Mouse (Mus musculus) heart, embryonic 16.5 days (tissue): ENCODE results near the gene Dhrs9. TPM values are rescaled to one million over a fixed set of nuclear protein-coding genes. Genes with fewer than 3 reads are reported as not detected.

ENCODE experiments used
- ATAC-seq: fragments of 200-750 bp; cut with Nextera tagmentation; replicated peaks from 2 replicates; pipeline ENCODE4 v1.8.0; 2017; ENCODE audit warnings: moderate number of reproducible peaks; ENCODE audit not compliant: insufficient read depth, low FRiP score; ENCODE audit errors: extremely low read depth
- H3K27ac ChIP-seq: fragments of 300-500 bp; sonication (generic); 2 replicates; pipeline ENCODE4 v1.5.1; 2014; ENCODE audit warnings: mild to moderate bottlenecking, low read length, control low read depth, moderate library complexity
- H3K27me3 ChIP-seq: fragments of 300-500 bp; sonication (generic); 2 replicates; pipeline ENCODE4 v1.6.1; 2014; ENCODE audit warnings: low read length, mixed read lengths; ENCODE audit not compliant: control insufficient read depth, insufficient read depth
- H3K36me3 ChIP-seq: fragments of 300-500 bp; sonication (generic); 2 replicates; pipeline ENCODE4 v1.6.1; 2014; ENCODE audit not compliant: control insufficient read depth, insufficient read depth
- H3K4me1 ChIP-seq: fragments of 300-500 bp; sonication (generic); 2 replicates; pipeline ENCODE4 v1.6.1; 2014; ENCODE audit warnings: low read length, mixed read lengths; ENCODE audit not compliant: control insufficient read depth, insufficient read depth
- H3K4me2 ChIP-seq: fragments of 300-500 bp; sonication (generic); 2 replicates; pipeline ENCODE4 v1.6.1; 2014; ENCODE audit warnings: low read depth, mild to moderate bottlenecking, control low read depth, low read length
- H3K4me3 ChIP-seq: fragments of 300-500 bp; sonication (generic); 2 replicates; pipeline ENCODE4 v1.5.1; 2014; ENCODE audit warnings: mild to moderate bottlenecking, control low read depth, low read length
- H3K9ac ChIP-seq: fragments of 300-500 bp; sonication (generic); 2 replicates; pipeline ENCODE4 v1.6.1; 2014; ENCODE audit warnings: low read length, control low read depth
- H3K9me3 ChIP-seq: fragments of 300-500 bp; sonication (generic); replicated peaks from 2 replicates; pipeline ENCODE4 v1.6.1; 2016; ENCODE audit warnings: low read length; ENCODE audit not compliant: control insufficient read depth
- WGBS: fragments of 180-500 bp; shearing (Covaris S2); extraction: QIAGEN DNeasy Blood & Tissue Kit; methylation state at CpG from one replicate; pipeline ENCODE4 v1.1.7; 2014; 5-methylcytosine and 5-hydroxymethylcytosine counted together
- polyA plus RNA-seq: library from polyadenylated mRNA; unstranded; fragments of >200 nt; fragmentation: Nextera tagmentation; extraction: Ambion mirVana; gene quantifications from 2 replicates; pipeline ENCODE4 v1.2.1, GENCODE M21; 2015

Dhrs9 gene
- polyA plus RNA-seq, 1 experiment from 2014 or later = 0.07 TPM

- 80% methylated on average over 7 of the region's 7 CpGs for WGBS
- ATAC-seq = no peak
- Histone ChIP-seq H3K27me3 (no peaks in the 10 kb centered on the region), H3K9ac (no peak overlapping the region), H3K4me1 (peaks cover 5% of the 10 kb centered on the region), H3K9me3 (no peaks in the 10 kb centered on the region), H3K4me2 (no peak overlapping the region), H3K27ac (no peak overlapping the region), H3K36me3 (no peaks in the 10 kb centered on the region), H3K4me3 (no peak overlapping the region)
Observed at GRCm38 (mm10) chr2:69402309-69402708, 22.1 kb downstream of the Dhrs9 start.

- Histone ChIP-seq H3K4me1 (peaks cover 5% of the 10 kb centered on the region), H3K4me2 (no peak overlapping the region), H3K4me3 (no peak overlapping the region), H3K27me3 (no peaks in the 10 kb centered on the region), H3K9me3 (no peaks in the 10 kb centered on the region), H3K9ac (no peak overlapping the region), H3K36me3 (no peaks in the 10 kb centered on the region), H3K27ac (no peak overlapping the region)
- ATAC-seq = no peak
- 85% methylated on average over 5 of the region's 5 CpGs for WGBS
Observed at GRCm38 (mm10) chr2:69405692-69406091, 25.4 kb downstream of the Dhrs9 start.

GRCm38 (mm10) chr2:69414539-69414938 is 34.3 kb downstream of the Dhrs9 start:
- peaks cover 4% of the 10 kb centered on the region; the same call in 1 of the 2 replicates for H3K4me1 ChIP-seq
- ATAC-seq = no peak
- no peak overlapping the region for H3K4me2 ChIP-seq
- H3K27me3 ChIP-seq = no peaks in the 10 kb centered on the region
- no peaks in the 10 kb centered on the region for H3K36me3 ChIP-seq
- H3K9ac ChIP-seq = no peak overlapping the region
- no peak overlapping the region for H3K27ac ChIP-seq
- H3K9me3 ChIP-seq = no peaks in the 10 kb centered on the region
- H3K4me3 ChIP-seq = no peak overlapping the region
- 90% methylated on average over 10 of the region's 10 CpGs for WGBS

GRCm38 (mm10) chr2:69415070-69415469 is 34.8 kb downstream of the Dhrs9 start:
- Histone ChIP-seq H3K27me3 (no peaks in the 10 kb centered on the region), H3K9me3 (no peaks in the 10 kb centered on the region), H3K4me2 (no peak overlapping the region), H3K27ac (no peak overlapping the region), H3K4me3 (no peak overlapping the region), H3K4me1 (peaks cover 4% of the 10 kb centered on the region; the same call in 1 of the 2 replicates), H3K36me3 (no peaks in the 10 kb centered on the region), H3K9ac (no peak overlapping the region)
- WGBS = 77% methylated on average over 6 of the region's 6 CpGs
- no peak for ATAC-seq

GRCm38 (mm10) chr2:69418294-69418881 is 38.1 kb downstream of the Dhrs9 start:
- no peak overlapping the region for H3K4me3 ChIP-seq
- no peak overlapping the region for H3K9ac ChIP-seq
- H3K9me3 ChIP-seq = no peaks in the 10 kb centered on the region
- no peaks in the 10 kb centered on the region for H3K36me3 ChIP-seq
- no peak overlapping the region for H3K4me2 ChIP-seq
- H3K4me1 ChIP-seq = peaks cover 4% of the 10 kb centered on the region; the same call in 1 of the 2 replicates
- H3K27ac ChIP-seq = no peak overlapping the region
- 35% methylated on average over 11 of the region's 11 CpGs for WGBS
- peaks cover 2% of the 10 kb centered on the region; the same call in 1 of the 2 replicates for H3K27me3 ChIP-seq
- ATAC-seq = no peak

- Histone ChIP-seq H3K27ac (no peak overlapping the region), H3K4me2 (no peak overlapping the region), H3K36me3 (no peaks in the 10 kb centered on the region), H3K9ac (no peak overlapping the region), H3K9me3 (no peaks in the 10 kb centered on the region), H3K4me1 (no peaks in the 10 kb centered on the region), H3K27me3 (peaks cover 2% of the 10 kb centered on the region; the same call in 1 of the 2 replicates), H3K4me3 (no peak overlapping the region)
- no peak for ATAC-seq
- WGBS = 54% methylated on average over 5 of the region's 5 CpGs
Observed at GRCm38 (mm10) chr2:69424829-69425228, 44.6 kb downstream of the Dhrs9 start.

GRCm38 (mm10) chr2:69426081-69426480 is 45.8 kb downstream of the Dhrs9 start:
- Histone ChIP-seq H3K4me2 (no peak overlapping the region), H3K4me3 (no peak overlapping the region), H3K27ac (no peak overlapping the region), H3K9me3 (no peaks in the 10 kb centered on the region), H3K4me1 (no peaks in the 10 kb centered on the region), H3K9ac (no peak overlapping the region), H3K27me3 (peaks cover 2% of the 10 kb centered on the region; the same call in 1 of the 2 replicates), H3K36me3 (no peaks in the 10 kb centered on the region)
- no peak for ATAC-seq
- whole genome bisulfite sequencing = 82% methylated on average over 1 of the region's 1 CpGs

GRCm38 (mm10) chr2:69427141-69427540 is 46.9 kb downstream of the Dhrs9 start:
- H3K9ac ChIP-seq = no peak overlapping the region
- no peaks in the 10 kb centered on the region for H3K27me3 ChIP-seq
- no peaks in the 10 kb centered on the region for H3K36me3 ChIP-seq
- no peaks in the 10 kb centered on the region for H3K9me3 ChIP-seq
- H3K4me2 ChIP-seq = no peak overlapping the region
- ATAC-seq = no peak
- no peak overlapping the region for H3K4me3 ChIP-seq
- no peaks in the 10 kb centered on the region for H3K4me1 ChIP-seq
- no peak overlapping the region for H3K27ac ChIP-seq
- 80% methylated on average over 10 of the region's 10 CpGs for WGBS

GRCm38 (mm10) chr2:69428116-69428515 is 47.9 kb downstream of the Dhrs9 start:
- Histone ChIP-seq H3K4me2 (no peak overlapping the region), H3K36me3 (no peaks in the 10 kb centered on the region), H3K4me3 (no peak overlapping the region), H3K27me3 (no peaks in the 10 kb centered on the region), H3K9ac (no peak overlapping the region), H3K27ac (no peak overlapping the region), H3K9me3 (no peaks in the 10 kb centered on the region), H3K4me1 (no peaks in the 10 kb centered on the region)
- no peak for ATAC-seq
- WGBS = 28% methylated on average over 3 of the region's 3 CpGs
